Mouse (Mus musculus): ENCODE results near the gene Stpg2. TPM values are rescaled to one million over a fixed set of nuclear protein-coding genes. Genes with fewer than 3 reads are reported as not detected.

The Stpg2 gene
- total and polyA plus RNA-seq, 2 experiments from 2014 or later, result 0.16 TPM; not detected in 1

DNA sequence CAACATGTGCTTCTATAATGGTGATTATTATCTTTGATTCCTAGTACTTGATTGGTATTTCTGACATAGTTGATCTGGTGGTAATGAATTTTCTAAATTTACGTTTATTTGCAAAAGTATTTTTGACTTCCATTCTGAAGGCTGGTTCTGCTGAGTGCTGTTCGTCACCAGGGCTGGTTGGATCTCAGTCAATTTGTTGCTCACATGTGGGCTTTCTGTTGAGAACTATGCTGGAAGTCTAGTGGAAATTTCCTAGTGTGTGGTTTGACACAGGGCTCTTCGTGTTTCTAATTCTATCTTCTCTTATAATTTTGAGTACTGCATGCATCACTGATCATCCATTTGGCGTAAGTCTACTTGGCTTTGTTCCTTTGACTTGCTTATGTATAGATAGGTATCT lies 504.3 kb downstream of the Stpg2 start:
- DNase-seq (ENCODE audit: low spot score) (no peak), ATAC-seq (ENCODE audit: low FRiP score) (no peak)
- 82% methylated on average over 4 of the region's 4 CpGs for WGBS
- TF ChIP-seq CTCF (IDR thresholded peaks at IDR 0.05), result no peak
- H3K4me3 ChIP-seq (ENCODE audit: low read depth, low read length), result no peak overlapping the region
- no peaks in the 10 kb centered on the region for H3K27me3 ChIP-seq (ENCODE audit: insufficient read depth, low read length)
- H3K36me3 ChIP-seq (ENCODE audit: insufficient read depth, low read length), result no peaks in the 10 kb centered on the region
- no peak overlapping the region for H3K27ac ChIP-seq (ENCODE audit: low read depth, low read length)
- no peak overlapping the region for H3K4me2 ChIP-seq (ENCODE audit: low read depth, low read length, poor library complexity, severe bottlenecking)
- no peaks in the 10 kb centered on the region for H3K4me1 ChIP-seq (ENCODE audit: insufficient read depth, low read length)
- no peaks in the 10 kb centered on the region for H3K9me3 ChIP-seq (ENCODE audit: low read length)
- H3K9ac ChIP-seq (replicated peaks; ENCODE audit: low read length, poor library complexity, severe bottlenecking), result no peak overlapping the region

DNA sequence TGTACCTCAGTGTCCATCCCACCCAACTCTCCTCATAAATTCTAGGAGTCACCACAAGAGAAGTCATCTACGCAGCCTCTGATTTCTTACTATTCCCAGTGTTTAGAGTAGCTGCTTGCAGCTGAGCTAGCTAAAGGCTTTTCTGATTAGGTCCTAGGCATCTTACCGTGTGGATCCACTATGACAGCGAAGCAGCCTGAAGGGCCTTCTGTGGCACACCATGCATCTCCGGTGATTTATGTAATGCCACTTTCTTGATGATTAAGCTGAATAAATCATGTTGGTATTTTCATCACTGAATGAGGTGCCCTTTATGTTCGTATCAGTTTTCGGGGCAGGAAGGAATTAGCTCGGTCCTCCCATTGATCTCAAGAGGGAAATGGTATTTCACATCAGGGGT lies 523.3 kb downstream of the Stpg2 start:
- H3K4me1 ChIP-seq (ENCODE audit: insufficient read depth, low read length), result no peaks in the 10 kb centered on the region
- DNase-seq (ENCODE audit: low spot score), result no peak
- no peaks in the 10 kb centered on the region for H3K27me3 ChIP-seq (ENCODE audit: insufficient read depth, low read length)
- no peak for ATAC-seq (ENCODE audit: low FRiP score)
- H3K9ac ChIP-seq (replicated peaks; ENCODE audit: low read length, poor library complexity, severe bottlenecking), result no peak overlapping the region
- no peak overlapping the region for H3K4me3 ChIP-seq (ENCODE audit: low read depth, low read length)
- WGBS, result 83% methylated on average over 7 of the region's 7 CpGs
- H3K4me2 ChIP-seq (ENCODE audit: low read depth, low read length, poor library complexity, severe bottlenecking), result no peak overlapping the region
- no peaks in the 10 kb centered on the region for H3K9me3 ChIP-seq (ENCODE audit: low read length)
- H3K27ac ChIP-seq (ENCODE audit: low read depth, low read length), result no peak overlapping the region
- no peak for TF ChIP-seq CTCF (IDR thresholded peaks at IDR 0.05)
- H3K36me3 ChIP-seq (ENCODE audit: insufficient read depth, low read length), result no peaks in the 10 kb centered on the region

DNA sequence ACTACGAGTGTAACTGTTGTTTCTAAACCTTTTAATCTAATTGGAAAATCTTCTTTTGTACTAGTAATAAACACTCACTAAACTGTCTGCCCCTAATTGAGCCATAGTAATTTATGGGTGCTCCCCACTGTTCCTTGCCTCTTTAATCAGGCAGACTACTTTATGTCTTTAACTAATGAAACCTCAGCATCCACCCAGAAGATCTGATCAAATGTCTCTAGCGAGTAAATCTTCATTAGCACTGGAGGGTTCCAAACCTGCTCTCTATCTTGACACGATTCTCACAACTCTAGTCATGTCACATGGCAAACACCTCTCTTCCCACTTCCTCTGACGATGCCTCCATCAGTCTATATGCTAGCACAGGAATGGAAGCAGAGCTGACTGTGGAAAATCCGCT lies 523.8 kb downstream of the Stpg2 start:
- DNase-seq (ENCODE audit: low spot score), result no peak
- Histone ChIP-seq H3K4me3 (ENCODE audit: low read depth, low read length) (no peak overlapping the region), H3K4me1 (ENCODE audit: insufficient read depth, low read length) (no peaks in the 10 kb centered on the region), H3K36me3 (ENCODE audit: insufficient read depth, low read length) (no peaks in the 10 kb centered on the region), H3K9me3 (ENCODE audit: low read length) (no peaks in the 10 kb centered on the region), H3K27ac (ENCODE audit: low read depth, low read length) (no peak overlapping the region), H3K27me3 (ENCODE audit: insufficient read depth, low read length) (no peaks in the 10 kb centered on the region), H3K4me2 (ENCODE audit: low read depth, low read length, poor library complexity, severe bottlenecking) (no peak overlapping the region), H3K9ac (replicated peaks; ENCODE audit: low read length, poor library complexity, severe bottlenecking) (no peak overlapping the region)
- 83% methylated on average over 5 of the region's 5 CpGs for WGBS
- ATAC-seq (ENCODE audit: low FRiP score), result no peak
- TF ChIP-seq CTCF (IDR thresholded peaks at IDR 0.05), result no peak

DNA sequence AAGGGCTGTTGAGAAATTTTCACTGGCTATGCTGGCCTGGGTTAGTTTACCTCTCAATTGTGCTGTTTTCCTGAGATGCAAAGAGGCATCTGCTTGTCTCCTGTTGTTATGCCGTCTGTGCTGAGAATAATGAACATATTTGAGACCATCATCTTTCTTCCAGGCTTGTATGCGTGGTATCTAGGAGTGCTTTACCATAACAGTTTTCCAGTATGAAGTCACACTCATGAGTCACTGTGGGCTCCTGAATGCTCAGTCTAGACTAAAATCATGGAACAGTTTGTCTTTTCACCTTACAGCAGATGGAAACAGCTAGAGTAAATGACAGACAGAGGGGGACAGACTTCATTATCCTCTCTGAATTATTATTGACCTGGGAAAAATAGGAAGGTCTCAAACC lies 527.7 kb downstream of the Stpg2 start:
- Histone ChIP-seq H3K4me3 (ENCODE audit: low read depth, low read length) (no peak overlapping the region), H3K36me3 (ENCODE audit: insufficient read depth, low read length) (no peaks in the 10 kb centered on the region), H3K4me1 (ENCODE audit: insufficient read depth, low read length) (no peaks in the 10 kb centered on the region), H3K4me2 (ENCODE audit: low read depth, low read length, poor library complexity, severe bottlenecking) (no peak overlapping the region), H3K27me3 (ENCODE audit: insufficient read depth, low read length) (no peaks in the 10 kb centered on the region), H3K9ac (replicated peaks; ENCODE audit: low read length, poor library complexity, severe bottlenecking) (no peak overlapping the region), H3K9me3 (ENCODE audit: low read length) (no peaks in the 10 kb centered on the region), H3K27ac (ENCODE audit: low read depth, low read length) (no peak overlapping the region)
- no peak for ATAC-seq (ENCODE audit: low FRiP score)
- no peak for TF ChIP-seq CTCF (IDR thresholded peaks at IDR 0.05)
- WGBS, result 90% methylated on average over 2 of the region's 2 CpGs
- no peak for DNase-seq (ENCODE audit: low spot score)

DNA sequence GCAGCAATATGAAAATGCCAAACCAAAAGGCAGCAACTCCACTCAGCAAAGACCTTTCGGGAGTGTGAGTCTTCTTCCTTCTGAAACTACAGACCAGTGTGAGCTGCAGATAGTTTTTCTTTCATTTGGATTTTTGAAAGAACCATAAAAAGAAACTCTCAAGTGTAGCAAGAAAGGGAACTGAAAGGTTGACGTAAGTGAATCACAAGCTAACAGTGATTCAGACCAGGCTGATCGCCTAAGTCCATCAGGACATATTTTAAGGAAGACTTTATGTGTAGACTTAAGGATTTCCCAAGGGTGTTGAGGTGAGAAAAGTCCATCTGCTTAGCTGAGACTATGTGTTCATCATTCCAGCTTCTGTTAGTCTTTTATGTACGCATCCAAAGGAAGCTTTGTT lies 533.9 kb downstream of the Stpg2 start:
- 94% methylated on average over 4 of the region's 4 CpGs for WGBS
- TF ChIP-seq CTCF (IDR thresholded peaks at IDR 0.05), result no peak
- Histone ChIP-seq H3K27ac (ENCODE audit: low read depth, low read length) (no peak overlapping the region), H3K9me3 (ENCODE audit: low read length) (no peaks in the 10 kb centered on the region), H3K27me3 (ENCODE audit: insufficient read depth, low read length) (no peaks in the 10 kb centered on the region), H3K36me3 (ENCODE audit: insufficient read depth, low read length) (no peaks in the 10 kb centered on the region), H3K4me2 (ENCODE audit: low read depth, low read length, poor library complexity, severe bottlenecking) (no peak overlapping the region), H3K4me1 (ENCODE audit: insufficient read depth, low read length) (no peaks in the 10 kb centered on the region), H3K9ac (replicated peaks; ENCODE audit: low read length, poor library complexity, severe bottlenecking) (no peak overlapping the region), H3K4me3 (ENCODE audit: low read depth, low read length) (no peak overlapping the region)
- ATAC-seq (ENCODE audit: low FRiP score) (no peak), DNase-seq (ENCODE audit: low spot score) (no peak)

Other genes starting within 250 kb of the Stpg2 start
- gene Rap1gds1, start 130.5 kb upstream of the Stpg2 start, total RNA-seq (2014; rRNA removed), result 110 and 117 TPM in 2 replicates
- gene Rap1gds1, start 130.5 kb upstream of the Stpg2 start, polyA plus RNA-seq (2015; fragmentation: Nextera tagmentation; extraction: Ambion mirVana), result 76.6 and 78.4 TPM in 2 replicates